17 mouse cellular contexts compared by ENCODE assay signal in genomic region chr11:101618596-101618995, GRCm38 (mm10). TPM values are rescaled to one million over a fixed set of nuclear protein-coding genes. Genes with fewer than 3 reads are reported as not detected.
DNase-seq lines count a peak whose midpoint lies in the region; ATAC-seq and TF ChIP-seq lines count a peak whose summit lies in the region.
"Had no signal": no experiment of that assay in that cellular context is flagged by ENCODE, and none has a peak within 500 bp of the region (broad histone marks: within the 10 kb centered on the region; RNA-seq: fewer than 3 reads in every experiment).

No protein-coding gene starts in this region.

- H3K4me2 ChIP-seq in hindbrain, embryonic 12.5 days (replicated peaks): peak overlapping the region; percentile 36; the same call in 1 of the 2 replicates
- H3K4me2 ChIP-seq in hindbrain, embryonic 13.5 days: no peak overlapping the region
- H3K4me2 ChIP-seq in limb, embryonic 15.5 days: no peak overlapping the region
- no peak overlapping the region for H3K4me2 ChIP-seq in lung, postnatal 0 days (replicated peaks; ENCODE audit: low read depth, low read length)

- H3K4me1 ChIP-seq in hindbrain, embryonic 12.5 days: peaks cover 21% of the 10 kb centered on the region
- peaks cover 21% of the 10 kb centered on the region for H3K4me1 ChIP-seq in hindbrain, embryonic 13.5 days (replicated peaks)
- peaks cover 14% of the 10 kb centered on the region for H3K4me1 ChIP-seq in limb, embryonic 15.5 days
- H3K4me1 ChIP-seq in lung, postnatal 0 days (ENCODE audit: insufficient read depth, low read depth, low read length): no peaks in the 10 kb centered on the region

- no peak overlapping the region for H3K27ac ChIP-seq in hindbrain, embryonic 12.5 days
- no peak overlapping the region for H3K27ac ChIP-seq in hindbrain, embryonic 13.5 days
- 0 out of 2 replicates have a peak overlapping the region, but pooled peaks have one; percentile 33 for H3K27ac ChIP-seq in limb, embryonic 15.5 days
- no peak overlapping the region for H3K27ac ChIP-seq in lung, postnatal 0 days (ENCODE audit: low read length)
- H3K27ac ChIP-seq: liver, embryonic 15.5 days had no signal

- TF ChIP-seq EP300 in lung, postnatal 0 days (IDR thresholded peaks at IDR 0.05): no peak

- H3K4me3 ChIP-seq in hindbrain, embryonic 12.5 days: no peak overlapping the region
- H3K4me3 ChIP-seq in hindbrain, embryonic 13.5 days: no peak overlapping the region
- H3K4me3 ChIP-seq in limb, embryonic 15.5 days: no peak overlapping the region
- H3K4me3 ChIP-seq in lung, postnatal 0 days (ENCODE audit: low read depth, low read length): no peak overlapping the region
- H3K4me3 ChIP-seq: liver, embryonic 15.5 days had no signal

- peak; percentile 42 to 80 for DNase-seq in adrenal gland, adult (ENCODE audit: inconsistent age in 2 of 2, low spot score in 1 of 2)
- DNase-seq in adrenal gland, postnatal 4 days (ENCODE audit: low spot score in 2 of 2): no peak
- peak; percentile 16 for DNase-seq in brain, adult 2 months (ENCODE audit: low read depth, low spot score)
- DNase-seq in ovary, postnatal 36 days (ENCODE audit: low spot score): no peak
- no peak for DNase-seq in lung, postnatal 0 days (ENCODE audit: low spot score)
- DNase-seq: cerebellum, adult 9-10 months; gastrocnemius, postnatal 36 days had no signal

- H3K9me3 ChIP-seq in hindbrain, embryonic 12.5 days (replicated peaks): no peaks in the 10 kb centered on the region
- no peaks in the 10 kb centered on the region for H3K9me3 ChIP-seq in hindbrain, embryonic 13.5 days
- H3K9me3 ChIP-seq in limb, embryonic 15.5 days: no peaks in the 10 kb centered on the region
- no peaks in the 10 kb centered on the region for H3K9me3 ChIP-seq in lung, postnatal 0 days (ENCODE audit: low read length)
- H3K9me3 ChIP-seq: liver, embryonic 15.5 days had no signal

- 81% methylated on average over 3 of the region's 3 CpGs for WGBS in hindbrain, embryonic 12.5 days
- 80% methylated on average over 3 of the region's 3 CpGs for WGBS in hindbrain, embryonic 13.5 days
- 88% methylated on average over 3 of the region's 3 CpGs for WGBS in limb, embryonic 15.5 days
- WGBS in lung, postnatal 0 days: 78% methylated on average over 3 of the region's 3 CpGs

- no peaks in the 10 kb centered on the region for H3K27me3 ChIP-seq in hindbrain, embryonic 12.5 days
- 0 out of 2 replicates have a peak, but pooled peaks cover 2% of the 10 kb centered on the region for H3K27me3 ChIP-seq in hindbrain, embryonic 13.5 days
- no peaks in the 10 kb centered on the region for H3K27me3 ChIP-seq in limb, embryonic 15.5 days
- H3K27me3 ChIP-seq in lung, postnatal 0 days (replicated peaks; ENCODE audit: insufficient read depth, low read length): no peaks in the 10 kb centered on the region

- no peak for TF ChIP-seq CTCF in lung, postnatal 0 days (IDR thresholded peaks at IDR 0.05)

- no peak for ATAC-seq in hindbrain, embryonic 12.5 days (ENCODE audit: low FRiP score)
- ATAC-seq in hindbrain, embryonic 13.5 days (ENCODE audit: low FRiP score): no peak
- no peak for ATAC-seq in limb, embryonic 15.5 days (ENCODE audit: insufficient number of reproducible peaks, low FRiP score, low TSS enrichment, low read depth)
- no peak for ATAC-seq in lung, postnatal 0 days
- ATAC-seq: activated CD4-positive, CD25-positive, alpha-beta regulatory T cell, adult 4 months had no signal

- no peak overlapping the region; the same call in 1 of the 2 replicates for H3K9ac ChIP-seq in hindbrain, embryonic 12.5 days
- no peak overlapping the region for H3K9ac ChIP-seq in hindbrain, embryonic 13.5 days
- no peak overlapping the region for H3K9ac ChIP-seq in limb, embryonic 15.5 days
- no peak overlapping the region for H3K9ac ChIP-seq in lung, postnatal 0 days (replicated peaks; ENCODE audit: low read depth)
- H3K9ac ChIP-seq: liver, embryonic 15.5 days had no signal

- no peaks in the 10 kb centered on the region for H3K36me3 ChIP-seq in hindbrain, embryonic 12.5 days
- no peaks in the 10 kb centered on the region for H3K36me3 ChIP-seq in hindbrain, embryonic 13.5 days
- no peaks in the 10 kb centered on the region for H3K36me3 ChIP-seq in limb, embryonic 15.5 days
- no peaks in the 10 kb centered on the region for H3K36me3 ChIP-seq in lung, postnatal 0 days (ENCODE audit: insufficient read depth, low read length)
- H3K36me3 ChIP-seq: liver, embryonic 15.5 days had no signal

RNA-seq across cellular contexts. Expression of gene Rdm1, which starts 8.4 kb away (rescaled TPM):
- total RNA-seq in adrenal gland, postnatal 4 days (2021): 10 to 100 TPM; 29.1 to 33.0 TPM
- 29.4 and 35.4 TPM in 2 replicates for polyA plus RNA-seq in hindbrain, embryonic 12.5 days (2016; fragmentation: Nextera tagmentation; extraction: Ambion mirVana)
- 15.5 and 18.9 TPM in 2 replicates for polyA plus RNA-seq in hindbrain, embryonic 13.5 days (2015; fragmentation: Nextera tagmentation; extraction: Ambion mirVana)
- polyA plus RNA-seq in limb, embryonic 15.5 days (2015; fragmentation: Nextera tagmentation; extraction: Ambion mirVana): 44.1 and 47.8 TPM in 2 replicates
- polyA plus RNA-seq in lung, postnatal 0 days (2015; fragmentation: Nextera tagmentation; extraction: Ambion mirVana): 20.1 and 34.1 TPM in 2 replicates

RNA-seq across cellular contexts. Expression of gene Gm11634, which starts 19.5 kb away (rescaled TPM):
- not detected for total RNA-seq in adrenal gland, postnatal 4 days (2021)
- not detected in 2 replicates for polyA plus RNA-seq in hindbrain, embryonic 12.5 days (2016; fragmentation: Nextera tagmentation; extraction: Ambion mirVana)
- polyA plus RNA-seq in hindbrain, embryonic 13.5 days (2015; fragmentation: Nextera tagmentation; extraction: Ambion mirVana): not detected in 2 replicates
- polyA plus RNA-seq in limb, embryonic 15.5 days (2015; fragmentation: Nextera tagmentation; extraction: Ambion mirVana): not detected in 2 replicates
- not detected in 2 replicates for polyA plus RNA-seq in lung, postnatal 0 days (2015; fragmentation: Nextera tagmentation; extraction: Ambion mirVana)
- total RNA-seq: gastrocnemius, postnatal 36 days; hematopoietic stem cell, adult 5-6 weeks had no signal
- polyA plus RNA-seq: activated CD4-positive, CD25-positive, alpha-beta regulatory T cell, adult 4 months; heart, embryonic 14.5 days; kidney, adult 2 months; large intestine, adult 2 months; limb, embryonic 11.5 days had no signal

RNA-seq across cellular contexts. Expression of gene Tmem106a, which starts 36.6 kb away (rescaled TPM):
- 10 to 100 TPM; 19.2 to 21.0 TPM for total RNA-seq in adrenal gland, postnatal 4 days (2021)
- 3.9 and 4.9 TPM in 2 replicates for polyA plus RNA-seq in hindbrain, embryonic 12.5 days (2016; fragmentation: Nextera tagmentation; extraction: Ambion mirVana)
- polyA plus RNA-seq in hindbrain, embryonic 13.5 days (2015; fragmentation: Nextera tagmentation; extraction: Ambion mirVana): 3.4 and 4.1 TPM in 2 replicates
- 7.0 and 7.7 TPM in 2 replicates for polyA plus RNA-seq in limb, embryonic 15.5 days (2015; fragmentation: Nextera tagmentation; extraction: Ambion mirVana)
- polyA plus RNA-seq in lung, postnatal 0 days (2015; fragmentation: Nextera tagmentation; extraction: Ambion mirVana): 7.6 TPM in 2 replicates

RNA-seq across cellular contexts. Expression of gene Arl4d, which starts 46.7 kb away (rescaled TPM):
- 10 to 100 TPM in 1 of 2 experiments, 1 to 10 TPM in 1; 9.9 to 10.4 TPM for total RNA-seq in adrenal gland, postnatal 4 days (2021)
- polyA plus RNA-seq in hindbrain, embryonic 12.5 days (2016; fragmentation: Nextera tagmentation; extraction: Ambion mirVana): 11.6 and 12.1 TPM in 2 replicates
- 8.0 and 10.7 TPM in 2 replicates for polyA plus RNA-seq in hindbrain, embryonic 13.5 days (2015; fragmentation: Nextera tagmentation; extraction: Ambion mirVana)
- polyA plus RNA-seq in limb, embryonic 15.5 days (2015; fragmentation: Nextera tagmentation; extraction: Ambion mirVana): 6.1 and 7.2 TPM in 2 replicates
- polyA plus RNA-seq in lung, postnatal 0 days (2015; fragmentation: Nextera tagmentation; extraction: Ambion mirVana): 25.2 and 33.1 TPM in 2 replicates

Comparison
In these comparisons a context has a peak if more than half of its experiments do, and no peak if none do; other contexts are left out.
1. DNase-seq: peak in adrenal gland, adult (2 of 2) and brain, adult 2 months (single experiment); none in adrenal gland, postnatal 4 days (0 of 2), ovary, postnatal 36 days (single experiment) and lung, postnatal 0 days (single experiment).